Mouse (Mus musculus) G1E (cell line): ENCODE measurements around the gene Gm10972. TPM values are rescaled to one million over a fixed set of nuclear protein-coding genes. Genes with fewer than 3 reads are reported as not detected.
A peak's percentile ranks its signal among the peaks of the same experiment; 100 is the strongest.
"Not testable (repeated sequence)": the region's sequence is repeated elsewhere in the genome, so short reads cannot be mapped to it uniquely, and the experiment has no call there.

Experiments
- ATAC-seq: 2 replicates; pipeline ENCODE4 v1.8.0; 2016; ENCODE audit warnings: mild to moderate bottlenecking; ENCODE audit not compliant: insufficient number of reproducible peaks, poor library complexity, low FRiP score, severe bottlenecking; ENCODE audit errors: extremely low read depth
- DNase-seq: peaks from one replicate; pipeline ENCODE4 v3.0.0; 2012; ENCODE audit warnings: low spot score
- H3K27me3 ChIP-seq: 2 replicates; pipeline ENCODE4 v1.6.1; 2012; ENCODE audit warnings: mild to moderate bottlenecking, low read length, inconsistent platforms; ENCODE audit not compliant: insufficient read depth
- H3K36me3 ChIP-seq: replicated peaks from 2 replicates; pipeline ENCODE3; 2012; ENCODE audit warnings: mild to moderate bottlenecking, inconsistent platforms
- H3K4me1 ChIP-seq: 2 replicates; pipeline ENCODE4 v1.6.1; 2012; ENCODE audit warnings: low read depth, low read length, inconsistent platforms, mixed read lengths; ENCODE audit not compliant: insufficient read depth
- H3K4me3 ChIP-seq: 2 replicates; pipeline ENCODE4 v1.5.1; 2012; ENCODE audit warnings: low read depth, mild to moderate bottlenecking, inconsistent platforms, low read length, moderate library complexity, mixed read lengths
- H3K9me3 ChIP-seq: replicated peaks from 2 replicates; pipeline ENCODE4 v1.6.1; 2012; ENCODE audit warnings: inconsistent platforms
- CTCF ChIP-seq: IDR thresholded peaks from 2 replicates; pipeline ENCODE4 v1.5.1; 2012; ENCODE audit warnings: low read depth, low read length, inconsistent platforms, mixed read lengths
- GATA1 ChIP-seq: IDR thresholded peaks from 2 replicates; pipeline ENCODE4 v1.6.1; 2012; ENCODE audit warnings: borderline replicate concordance, low read length, inconsistent platforms, mixed read lengths
- GATA2 ChIP-seq: IDR thresholded peaks from 2 replicates; pipeline ENCODE4 v1.6.1; 2012; ENCODE audit warnings: low read depth, low read length, inconsistent platforms, borderline replicate concordance
- POLR2AphosphoS5 ChIP-seq: IDR thresholded peaks from 2 replicates; pipeline ENCODE4 v1.6.1; 2012; ENCODE audit warnings: low read depth, low read length, inconsistent platforms; ENCODE audit not compliant: insufficient replicate concordance
- TAL1 ChIP-seq: conservative IDR thresholded peaks from 2 replicates; pipeline ENCODE4 v1.6.1; 2012; ENCODE audit warnings: low read depth, low read length, inconsistent platforms, mixed read lengths
- polyA plus RNA-seq: library from polyadenylated mRNA; stranded (reverse); fragments of >175 nt; gene quantifications from 2 replicates; pipeline ENCODE4 v1.2.3, GENCODE M21; 2012
- total RNA-seq, 2 experiments: library from RNA; stranded (forward) in 1 of 2; stranded (reverse) in 1 of 2; fragments of 200-1000 nt in 1 of 2; fragments of >200 nt in 1 of 2; fragmentation: Nextera tagmentation in 1 of 2; gene quantifications; 2 replicates each; pipeline ENCODE4 v1.2.3; 2014 to 2017

Gene Gm10972
- total RNA-seq (2014; fragmentation: Nextera tagmentation) (not detected in 2 replicates), total RNA-seq (2017) (not detected in 2 replicates), polyA plus RNA-seq (not detected in 2 replicates)

GRCm38 (mm10) chr3:94642495-94643162 is at the start of gene Gm10972:
Gene Gm10972, plus strand, starts transcription at chr3:94643112.
- ATAC-seq, H3K4me1 ChIP-seq, H3K9me3 ChIP-seq, H3K4me3 ChIP-seq, DNase-seq, H3K27me3 ChIP-seq, H3K36me3 ChIP-seq: not testable (repeated sequence)

GRCm38 (mm10) chr3:94595871-94596287 is 47.0 kb upstream of the Gm10972 start:
- ATAC-seq (no peak), DNase-seq (no peak)
- Histone ChIP-seq H3K4me3 (no peak overlapping the region), H3K4me1 (peaks cover 14% of the 10 kb centered on the region), H3K9me3 (peaks cover 8% of the 10 kb centered on the region), H3K36me3 (no peaks in the 10 kb centered on the region), H3K27me3 (peaks cover 18% of the 10 kb centered on the region)
- no peak for TF ChIP-seq POLR2AphosphoS5
- no peak for TF ChIP-seq GATA2
- TF ChIP-seq GATA1: no peak
- TF ChIP-seq TAL1: no peak
- TF ChIP-seq CTCF: no peak

- DNase-seq: peak; percentile 36
- no peak for TF ChIP-seq GATA2
- TF ChIP-seq GATA1: no peak
- TF ChIP-seq CTCF: no peak
- TF ChIP-seq TAL1: no peak
- no peak for TF ChIP-seq POLR2AphosphoS5
- peak; percentile 45 for ATAC-seq
- Histone ChIP-seq H3K9me3 (peaks cover 8% of the 10 kb centered on the region), H3K4me1 (peaks cover 14% of the 10 kb centered on the region), H3K27me3 (peaks cover 11% of the 10 kb centered on the region; the same call in 1 of the 2 replicates), H3K36me3 (no peaks in the 10 kb centered on the region), H3K4me3 (no peak overlapping the region)
These were observed 45.6 kb upstream of the Gm10972 start for GRCm38 (mm10) chr3:94597224-94597779.

- DNase-seq (peak; percentile 70), ATAC-seq (0 out of 2 replicates have a peak, but pooled peaks have one; percentile 40)
- peaks cover 15% of the 10 kb centered on the region; the same call in 1 of the 2 replicates for H3K27me3 ChIP-seq
- TF ChIP-seq GATA1: no peak
- peak; percentile 65 for TF ChIP-seq CTCF
- no peak for TF ChIP-seq TAL1
- no peak for TF ChIP-seq GATA2
- no peaks in the 10 kb centered on the region for H3K36me3 ChIP-seq
- H3K4me3 ChIP-seq: no peak overlapping the region
- peaks cover 14% of the 10 kb centered on the region for H3K4me1 ChIP-seq
- no peaks in the 10 kb centered on the region for H3K9me3 ChIP-seq
These were observed 41.0 kb upstream of the Gm10972 start for GRCm38 (mm10) chr3:94601959-94602358.

GRCm38 (mm10) chr3:94609621-94610020 is 33.3 kb upstream of the Gm10972 start:
- H3K36me3 ChIP-seq: peaks cover 11% of the 10 kb centered on the region
- peaks cover 2% of the 10 kb centered on the region for H3K4me1 ChIP-seq
- TF ChIP-seq GATA1 (no peak), POLR2AphosphoS5 (no peak), CTCF (no peak), TAL1 (no peak), GATA2 (no peak)
- no peak for DNase-seq
- H3K4me3 ChIP-seq: no peak overlapping the region
- H3K9me3 ChIP-seq: no peaks in the 10 kb centered on the region
- no peak for ATAC-seq
- H3K27me3 ChIP-seq: peaks cover 6% of the 10 kb centered on the region; the same call in 1 of the 2 replicates

GRCm38 (mm10) chr3:94610581-94610980 is 32.3 kb upstream of the Gm10972 start:
- Histone ChIP-seq H3K4me1 (peaks cover 2% of the 10 kb centered on the region), H3K9me3 (no peaks in the 10 kb centered on the region), H3K4me3 (no peak overlapping the region), H3K36me3 (peaks cover 20% of the 10 kb centered on the region), H3K27me3 (peaks cover 6% of the 10 kb centered on the region; the same call in 1 of the 2 replicates)
- TF ChIP-seq GATA2 (no peak), TAL1 (no peak), GATA1 (no peak), POLR2AphosphoS5 (no peak), CTCF (no peak)
- DNase-seq: no peak
- ATAC-seq: no peak
